Mouse (Mus musculus) forebrain, embryonic 13.5 days (tissue): Measurements from ENCODE around the gene Rab7b. TPM values are rescaled to one million over a fixed set of nuclear protein-coding genes. Genes with fewer than 3 reads are reported as not detected.

Source experiments
- ATAC-seq: fragments of 200-750 bp; cut with Nextera tagmentation; 2 replicates; pipeline ENCODE4 v1.8.0; 2017
- H3K27ac ChIP-seq: fragments of 300-500 bp; sonication (generic); 2 replicates; pipeline ENCODE4 v1.5.1; 2015; ENCODE audit warnings: inconsistent platforms, mild to moderate bottlenecking, moderate library complexity
- H3K27me3 ChIP-seq: fragments of 300-500 bp; sonication (generic); 2 replicates; pipeline ENCODE4 v1.6.1; 2015; ENCODE audit warnings: mild to moderate bottlenecking, inconsistent platforms
- H3K36me3 ChIP-seq: fragments of 300-500 bp; sonication (generic); 2 replicates; pipeline ENCODE4 v1.6.1; 2015; ENCODE audit warnings: mild to moderate bottlenecking, inconsistent platforms; ENCODE audit not compliant: poor library complexity, severe bottlenecking
- H3K4me1 ChIP-seq: fragments of 300-500 bp; sonication (generic); 2 replicates; pipeline ENCODE4 v1.6.1; 2015; ENCODE audit warnings: inconsistent platforms
- H3K4me2 ChIP-seq: fragments of 300-500 bp; sonication (generic); 2 replicates; pipeline ENCODE4 v1.6.1; 2015; ENCODE audit warnings: inconsistent platforms, mild to moderate bottlenecking, moderate library complexity
- H3K4me3 ChIP-seq: fragments of 300-500 bp; sonication (generic); 2 replicates; pipeline ENCODE4 v1.5.1; 2015; ENCODE audit warnings: mild to moderate bottlenecking, inconsistent platforms
- H3K9ac ChIP-seq: fragments of 300-500 bp; sonication (generic); 2 replicates; pipeline ENCODE4 v1.6.1; 2015; ENCODE audit warnings: mild to moderate bottlenecking, inconsistent platforms
- H3K9me3 ChIP-seq: fragments of 300-500 bp; sonication (generic); replicated peaks from 2 replicates; pipeline ENCODE4 v1.6.1; 2016; ENCODE audit warnings: inconsistent platforms
- WGBS: fragments of 180-500 bp; shearing (Covaris S2); methylation state at CpG from one replicate; pipeline ENCODE4 v1.1.7; 2015; 5-methylcytosine and 5-hydroxymethylcytosine counted together
- polyA plus RNA-seq: library from polyadenylated mRNA; unstranded; fragments of >200 nt; fragmentation: Nextera tagmentation; extraction: Ambion mirVana; gene quantifications from 2 replicates; pipeline ENCODE4 v1.2.1, GENCODE M21; 2015

The Rab7b gene
- polyA plus RNA-seq, 1 experiment from 2014 or later = 0.40 TPM

- Histone ChIP-seq H3K27me3 (no peaks in the 10 kb centered on the region), H3K9me3 (no peaks in the 10 kb centered on the region), H3K4me3 (no peak overlapping the region), H3K27ac (no peak overlapping the region), H3K36me3 (no peaks in the 10 kb centered on the region), H3K4me2 (no peak overlapping the region), H3K9ac (no peak overlapping the region), H3K4me1 (0 out of 2 replicates have a peak, but pooled peaks cover 3% of the 10 kb centered on the region)
- ATAC-seq = no peak
- 50% methylated on average over 4 of the region's 4 CpGs for WGBS
Observed at GRCm38 (mm10) chr1:131723549-131723948, 35.1 kb downstream of the Rab7b start.

- WGBS = 79% methylated on average over 6 of the region's 6 CpGs
- Histone ChIP-seq H3K4me2 (no peak overlapping the region), H3K9me3 (no peaks in the 10 kb centered on the region), H3K36me3 (no peaks in the 10 kb centered on the region), H3K4me3 (no peak overlapping the region), H3K4me1 (no peaks in the 10 kb centered on the region), H3K27me3 (no peaks in the 10 kb centered on the region), H3K27ac (no peak overlapping the region), H3K9ac (no peak overlapping the region)
- ATAC-seq = no peak
Observed at GRCm38 (mm10) chr1:131726586-131726985, 38.1 kb downstream of the Rab7b start.

DNA sequence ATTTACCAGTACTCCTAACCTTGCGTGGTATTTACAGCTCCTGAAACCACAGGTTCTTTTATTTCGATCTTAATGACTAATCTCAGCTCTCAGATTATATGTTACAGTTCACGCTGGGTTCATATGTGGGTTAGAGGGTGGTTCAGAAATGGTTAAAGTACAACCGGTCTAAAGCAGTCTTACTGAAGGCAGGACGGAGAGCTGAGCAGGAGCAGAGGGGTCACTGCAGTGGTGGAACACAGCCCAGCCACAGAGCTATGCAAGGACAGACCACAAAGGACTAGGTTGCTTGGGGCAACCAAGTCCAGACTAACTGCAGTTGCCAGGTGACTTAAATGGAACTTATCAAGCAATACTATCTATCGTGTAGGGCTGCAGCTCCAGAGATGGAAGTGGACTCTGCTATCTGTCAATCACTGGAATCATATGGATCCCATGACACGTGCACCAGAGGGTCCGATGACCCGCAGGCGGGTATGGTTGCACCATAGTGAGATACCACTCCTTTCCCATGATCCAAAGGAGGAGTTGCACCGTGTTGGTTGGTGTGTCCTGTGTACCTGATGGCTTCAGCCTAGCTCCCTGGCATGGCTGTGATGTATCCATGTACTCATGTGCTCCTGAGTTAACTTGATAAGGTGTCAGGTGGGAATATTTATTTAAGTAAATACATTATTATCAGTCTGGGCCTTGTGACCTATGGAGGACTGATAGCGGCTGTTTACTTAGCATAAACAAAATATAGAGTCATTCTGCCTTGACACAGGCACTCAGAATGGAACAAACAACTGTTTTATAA, 42.3 kb downstream of the Rab7b start:
- WGBS = 89% methylated on average over 12 of the region's 12 CpGs
- H3K9ac ChIP-seq = no peak overlapping the region
- no peak for ATAC-seq
- no peak overlapping the region for H3K4me3 ChIP-seq
- no peaks in the 10 kb centered on the region for H3K9me3 ChIP-seq
- no peaks in the 10 kb centered on the region for H3K4me1 ChIP-seq
- no peaks in the 10 kb centered on the region for H3K36me3 ChIP-seq
- H3K27me3 ChIP-seq = no peaks in the 10 kb centered on the region
- H3K4me2 ChIP-seq = no peak overlapping the region
- H3K27ac ChIP-seq = no peak overlapping the region

GRCm38 (mm10) chr1:131733474-131734180, 45.1 kb downstream of the Rab7b start:
- Histone ChIP-seq H3K36me3 (no peaks in the 10 kb centered on the region), H3K9ac (no peak overlapping the region), H3K9me3 (no peaks in the 10 kb centered on the region), H3K27ac (no peak overlapping the region), H3K4me1 (no peaks in the 10 kb centered on the region), H3K4me3 (no peak overlapping the region), H3K27me3 (no peaks in the 10 kb centered on the region), H3K4me2 (no peak overlapping the region)
- no peak for ATAC-seq
- 35% methylated on average over 13 of the region's 13 CpGs for WGBS

GRCm38 (mm10) chr1:131734657-131735273, 46.3 kb downstream of the Rab7b start:
- no peaks in the 10 kb centered on the region for H3K36me3 ChIP-seq
- H3K27ac ChIP-seq = no peak overlapping the region
- H3K4me2 ChIP-seq = no peak overlapping the region
- no peak overlapping the region for H3K9ac ChIP-seq
- WGBS = 95% methylated on average over 6 of the region's 6 CpGs
- H3K4me3 ChIP-seq = no peak overlapping the region
- no peaks in the 10 kb centered on the region for H3K4me1 ChIP-seq
- no peaks in the 10 kb centered on the region for H3K9me3 ChIP-seq
- no peak for ATAC-seq
- no peaks in the 10 kb centered on the region for H3K27me3 ChIP-seq

DNA sequence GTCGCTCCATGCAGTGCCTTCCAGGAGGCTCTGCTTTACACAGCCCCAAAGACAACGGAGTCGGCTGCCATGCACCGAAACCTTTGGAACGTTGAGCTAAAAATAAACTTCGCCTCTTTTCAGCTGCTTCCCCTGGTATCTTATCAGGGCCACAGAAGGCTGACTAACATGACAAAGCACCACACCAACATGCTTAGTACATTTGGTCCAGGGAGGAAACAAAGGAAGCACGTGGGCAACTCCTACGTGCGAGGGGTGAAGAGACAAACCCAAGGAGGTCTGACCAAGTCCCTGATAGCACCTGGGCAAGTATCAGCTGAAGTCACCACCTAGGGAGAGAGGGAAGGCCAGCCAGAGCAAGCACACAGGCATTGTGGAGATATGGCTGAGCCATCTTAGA, 48.0 kb downstream of the Rab7b start:
- H3K9me3 ChIP-seq = no peaks in the 10 kb centered on the region
- no peaks in the 10 kb centered on the region for H3K36me3 ChIP-seq
- ATAC-seq = no peak
- 92% methylated on average over 9 of the region's 9 CpGs for WGBS
- no peaks in the 10 kb centered on the region for H3K4me1 ChIP-seq
- H3K4me3 ChIP-seq = no peak overlapping the region
- H3K4me2 ChIP-seq = no peak overlapping the region
- no peak overlapping the region for H3K9ac ChIP-seq
- no peak overlapping the region for H3K27ac ChIP-seq
- H3K27me3 ChIP-seq = no peaks in the 10 kb centered on the region

- H3K4me3 ChIP-seq = no peak overlapping the region
- no peak overlapping the region for H3K4me2 ChIP-seq
- H3K9ac ChIP-seq = no peak overlapping the region
- no peak overlapping the region for H3K27ac ChIP-seq
- no peaks in the 10 kb centered on the region for H3K27me3 ChIP-seq
- H3K9me3 ChIP-seq = no peaks in the 10 kb centered on the region
- WGBS = 66% methylated on average over 5 of the region's 5 CpGs
- H3K36me3 ChIP-seq = no peaks in the 10 kb centered on the region
- ATAC-seq = peak; percentile 79
- H3K4me1 ChIP-seq = no peaks in the 10 kb centered on the region
Observed at GRCm38 (mm10) chr1:131737269-131737668, 48.8 kb downstream of the Rab7b start.

GRCm38 (mm10) chr1:131738760-131739159, 50.3 kb downstream of the Rab7b start:
- H3K9me3 ChIP-seq = no peaks in the 10 kb centered on the region
- no peak overlapping the region for H3K9ac ChIP-seq
- ATAC-seq = no peak
- H3K4me1 ChIP-seq = no peaks in the 10 kb centered on the region
- H3K27me3 ChIP-seq = no peaks in the 10 kb centered on the region
- WGBS = 82% methylated on average over 1 of the region's 1 CpGs
- H3K27ac ChIP-seq = no peak overlapping the region
- no peak overlapping the region for H3K4me2 ChIP-seq
- H3K4me3 ChIP-seq = no peak overlapping the region
- H3K36me3 ChIP-seq = no peaks in the 10 kb centered on the region

GRCm38 (mm10) chr1:131739481-131740160, 51.1 kb downstream of the Rab7b start:
- Histone ChIP-seq H3K4me3 (no peak overlapping the region), H3K36me3 (no peaks in the 10 kb centered on the region), H3K4me1 (no peaks in the 10 kb centered on the region), H3K27ac (no peak overlapping the region), H3K27me3 (no peaks in the 10 kb centered on the region), H3K4me2 (no peak overlapping the region), H3K9ac (no peak overlapping the region), H3K9me3 (no peaks in the 10 kb centered on the region)
- WGBS = 91% methylated on average over 9 of the region's 9 CpGs
- no peak for ATAC-seq

DNA sequence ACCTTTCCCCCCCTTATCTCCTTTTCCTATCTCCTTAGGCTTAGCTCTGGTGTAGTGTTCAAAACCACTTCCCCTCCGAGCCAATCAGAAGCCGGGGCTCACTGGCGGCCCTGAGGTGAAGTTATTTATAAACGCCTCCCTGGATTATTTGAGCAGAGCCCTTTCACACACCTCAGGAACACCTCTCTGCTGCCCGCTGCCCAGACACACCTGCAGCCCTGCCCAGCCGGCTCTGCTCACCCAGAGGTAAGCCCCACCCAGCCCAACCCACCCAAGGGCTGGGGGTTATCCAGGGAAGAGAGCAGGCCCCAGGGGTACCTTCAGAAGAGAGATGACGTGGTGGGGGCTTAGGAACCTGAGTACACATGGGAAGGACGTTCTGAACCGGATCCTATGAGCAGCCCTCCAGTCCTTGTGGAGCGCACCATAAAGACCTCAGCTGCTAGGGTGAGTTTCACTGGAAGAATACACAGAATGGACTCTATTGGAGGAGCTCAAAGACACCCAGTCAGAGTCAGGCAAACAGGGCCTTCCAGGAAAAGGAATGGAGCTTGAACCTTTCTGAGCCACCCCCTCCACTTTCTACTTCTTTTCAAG, 55.5 kb downstream of the Rab7b start, which contains the start of gene Slc26a9:
TSS of gene Slc26a9 (plus strand) at position 155 of the 597 bp plus-strand sequence.
- no peaks in the 10 kb centered on the region for H3K9me3 ChIP-seq
- no peak within 1 kb of the TSS for H3K4me2 ChIP-seq
- no peak for ATAC-seq
- no peak within 1 kb of the TSS for H3K4me3 ChIP-seq
- WGBS = 59% methylated on average over 10 of the region's 10 CpGs
- H3K36me3 ChIP-seq = no peaks in the 10 kb centered on the region
- no peak within 1 kb of the TSS for H3K27ac ChIP-seq
- H3K4me1 ChIP-seq = no peaks in the 10 kb centered on the region
- H3K27me3 ChIP-seq = no peaks in the 10 kb centered on the region
- no peak within 1 kb of the TSS for H3K9ac ChIP-seq

GRCm38 (mm10) chr1:131745391-131745790, 56.9 kb downstream of the Rab7b start:
- H3K36me3 ChIP-seq = no peaks in the 10 kb centered on the region
- H3K4me2 ChIP-seq = no peak overlapping the region
- no peak overlapping the region for H3K4me3 ChIP-seq
- no peak overlapping the region for H3K9ac ChIP-seq
- no peak overlapping the region for H3K27ac ChIP-seq
- no peaks in the 10 kb centered on the region for H3K27me3 ChIP-seq
- no peak for ATAC-seq
- WGBS = 58% methylated on average over 5 of the region's 5 CpGs
- H3K9me3 ChIP-seq = no peaks in the 10 kb centered on the region
- H3K4me1 ChIP-seq = no peaks in the 10 kb centered on the region
